ENCODE assay signal across 8 mouse cellular contexts in the genomic region with DNA sequence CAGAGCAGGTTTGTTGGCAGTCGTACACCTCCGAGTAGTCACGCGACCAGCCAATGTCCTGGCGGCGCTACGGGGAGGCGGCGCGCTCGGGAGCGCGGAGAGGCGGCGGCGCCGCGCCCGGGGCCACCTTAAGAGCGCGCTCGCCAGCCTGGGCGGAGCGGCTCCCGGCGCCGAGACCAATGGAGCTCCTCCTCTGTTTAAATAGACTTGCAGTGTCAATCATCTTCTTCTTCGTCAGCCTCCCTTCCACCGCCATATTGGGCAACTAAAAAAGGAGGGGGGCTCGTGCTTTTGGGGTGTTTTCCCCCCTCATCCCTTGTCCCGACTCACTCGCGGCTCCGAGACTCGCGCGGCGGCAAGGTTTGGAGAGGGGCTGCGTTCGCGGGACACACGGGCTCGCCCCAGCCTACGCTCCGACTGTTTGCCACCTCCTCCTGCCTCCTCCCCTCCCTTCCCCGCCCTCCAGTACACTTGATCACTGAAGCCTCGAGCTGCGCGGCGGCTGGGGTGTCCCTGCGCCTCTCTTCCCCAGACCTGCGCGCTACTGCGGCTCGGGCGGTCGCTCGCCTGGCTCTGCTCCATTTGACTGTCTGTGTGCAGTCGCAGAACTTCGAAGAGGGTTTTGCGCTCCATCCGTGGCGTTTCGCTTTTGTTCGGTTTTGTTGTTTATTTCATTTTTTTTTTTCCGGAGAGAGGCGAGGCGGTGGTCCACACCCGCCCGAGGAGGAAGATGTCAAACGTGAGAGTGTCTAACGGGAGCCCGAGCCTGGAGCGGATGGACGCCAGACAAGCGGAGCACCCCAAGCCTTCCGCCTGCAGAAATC. TPM values are rescaled to one million over a fixed set of nuclear protein-coding genes. Genes with fewer than 3 reads are reported as not detected.
DNase-seq lines count a peak whose midpoint lies in the region; ATAC-seq lines count a peak whose summit lies in the region.

A gene (plus strand): TSS at position 212 of the 824 bp plus-strand sequence.

- H3K4me1 ChIP-seq in hindbrain, embryonic 13.5 days (replicated peaks) = peaks cover 48% of the 10 kb centered on the region

- WGBS in hindbrain, embryonic 13.5 days = under 1% methylated on average over 75 of the region's 77 CpGs

- peak; percentile 97 for ATAC-seq in hindbrain, embryonic 13.5 days (ENCODE audit: low FRiP score)

- H3K36me3 ChIP-seq in hindbrain, embryonic 13.5 days = no peaks in the 10 kb centered on the region

- H3K4me2 ChIP-seq in hindbrain, embryonic 13.5 days = peak within 1 kb of the TSS; percentile 86

- peak; percentile 92 for DNase-seq in T-cell, adult 2 months (ENCODE audit: low spot score)
- DNase-seq in cerebellum, postnatal 25 days = peak; percentile 93 to 96
- DNase-seq in frontal cortex, postnatal 25 days (ENCODE audit: low spot score in 2 of 2) = peak; percentile 77
- DNase-seq in layer of hippocampus, postnatal 25 days (ENCODE audit: extremely low spot score in 1 of 2, low spot score in 1 of 2) = peak; percentile 67 to 84
- DNase-seq in lung, postnatal 14 days = peak; percentile 87
- peak; percentile 80 for DNase-seq in retina, adult 2 months (ENCODE audit: low read depth, low spot score)
- DNase-seq in thymus, postnatal 25 days = peak; percentile 90

- H3K27me3 ChIP-seq in hindbrain, embryonic 13.5 days = peaks cover 16% of the 10 kb centered on the region

- peak within 1 kb of the TSS; percentile 98 for H3K27ac ChIP-seq in hindbrain, embryonic 13.5 days

- H3K9me3 ChIP-seq in hindbrain, embryonic 13.5 days = no peaks in the 10 kb centered on the region

- peak within 1 kb of the TSS; percentile 93 for H3K9ac ChIP-seq in hindbrain, embryonic 13.5 days

- peak within 1 kb of the TSS; percentile 93 for H3K4me3 ChIP-seq in hindbrain, embryonic 13.5 days

RNA-seq across cellular contexts. Expression of the gene that starts here (rescaled TPM):
- 27.1 and 27.2 TPM in 2 replicates for polyA plus RNA-seq in hindbrain, embryonic 13.5 days (2015; fragmentation: Nextera tagmentation; extraction: Ambion mirVana)
- total RNA-seq in layer of hippocampus, postnatal 25 days (2021) = 10 to 100 TPM; 51.3 to 51.5 TPM

Comparison
In these comparisons a context has a peak if more than half of its experiments do, and no peak if none do; other contexts are left out.
1. Peak in every context shown above with its lines: DNase-seq, ATAC-seq, H3K4me3 ChIP-seq and H3K27ac ChIP-seq.